Mouse (Mus musculus): ENCODE data around the gene Gm12394. TPM values are rescaled to one million over a fixed set of nuclear protein-coding genes. Genes with fewer than 3 reads are reported as not detected.
"Not testable (repeated sequence)": the region's sequence is repeated elsewhere in the genome, so short reads cannot be mapped to it uniquely, and the experiment has no call there.

The Gm12394 gene
- polyA plus RNA-seq, 1 experiment from 2014 or later = 0.19 TPM

DNA sequence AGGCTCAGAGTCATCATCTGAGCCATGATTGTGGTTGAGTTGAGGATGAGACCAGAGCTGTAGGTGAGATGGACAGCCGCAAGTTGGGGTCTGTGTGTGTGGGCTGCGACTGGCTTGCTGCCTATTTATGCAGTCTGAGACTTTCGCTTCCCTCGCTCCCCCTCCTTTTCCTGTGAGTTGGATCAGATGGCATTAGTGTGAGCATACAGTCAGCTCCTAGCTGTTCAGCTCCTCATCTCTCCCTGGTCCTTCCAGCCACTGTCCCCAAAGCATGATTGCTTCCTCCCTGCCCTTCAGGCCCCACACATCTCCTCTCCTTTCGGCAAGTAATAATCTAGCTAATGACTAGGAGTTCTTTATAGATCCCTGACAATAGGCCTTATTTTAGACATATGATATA lies 82.7 kb downstream of the Gm12394 start, which contains the start of gene Ccl21a:
Gene Ccl21a, minus strand, starts transcription at position 101 of the 400 bp plus-strand sequence.
- not testable (repeated sequence) for H3K27me3 ChIP-seq (ENCODE audit: insufficient read depth, poor library complexity, severe bottlenecking); H3K36me3 ChIP-seq; H3K9me3 ChIP-seq; DNase-seq (ENCODE audit: low spot score); H3K27ac ChIP-seq; H3K4me1 ChIP-seq; H3K4me3 ChIP-seq
- no CpG with 5 or more reads among the region's 5 CpGs for WGBS

- H3K9me3 ChIP-seq; H3K4me1 ChIP-seq; DNase-seq (ENCODE audit: low spot score); H3K36me3 ChIP-seq; H3K4me3 ChIP-seq; H3K27ac ChIP-seq; H3K27me3 ChIP-seq (ENCODE audit: insufficient read depth, poor library complexity, severe bottlenecking): not testable (repeated sequence)
- no CpG with 5 or more reads among the region's 6 CpGs for whole genome bisulfite sequencing
These were observed 100.1 kb downstream of the Gm12394 start, which contains the start of gene Ccl19 for GRCm38 (mm10) chr4:42756477-42756876. TSS of gene Ccl19 (minus strand) at chr4:42756577.

DNA sequence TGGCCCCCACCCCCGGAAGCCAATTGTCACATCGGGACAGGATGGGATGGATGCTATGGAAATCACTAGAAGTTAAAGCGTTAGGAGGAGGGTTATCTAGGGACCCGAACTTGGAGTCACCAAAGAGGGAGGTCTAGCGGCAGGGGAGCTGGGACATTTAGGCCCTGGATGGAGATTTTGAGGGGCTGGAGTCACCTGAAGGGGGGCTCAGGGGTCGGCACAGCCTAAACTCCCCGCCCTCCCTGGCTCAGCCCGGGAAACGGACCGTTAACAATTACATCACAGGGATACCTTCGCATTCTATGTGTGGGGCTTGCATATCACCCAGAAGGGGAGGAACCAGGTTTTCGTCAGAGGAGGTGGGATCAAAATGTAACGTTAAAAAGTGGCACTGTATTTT lies 121.3 kb downstream of the Gm12394 start, which contains the start of gene 4930578G10Rik:
Gene 4930578G10Rik, plus strand, starts transcription at position 301 of the 400 bp plus-strand sequence.
- not testable (repeated sequence) for H3K36me3 ChIP-seq; DNase-seq (ENCODE audit: low spot score); H3K27ac ChIP-seq; H3K4me1 ChIP-seq; H3K4me3 ChIP-seq; H3K9me3 ChIP-seq; H3K27me3 ChIP-seq (ENCODE audit: insufficient read depth, poor library complexity, severe bottlenecking)
- no CpG with 5 or more reads among the region's 13 CpGs for WGBS

Other genes with a start within 250 kb of the Gm12394 start
- gene Gm10591, start 244.6 kb downstream of the Gm12394 start, polyA plus RNA-seq (2016; fragmentation: Nextera tagmentation; extraction: Ambion mirVana) = not detected in 2 replicates
- not detected in 2 replicates for gene Gm2564, start 227.1 kb downstream of the Gm12394 start, polyA plus RNA-seq (2016; fragmentation: Nextera tagmentation; extraction: Ambion mirVana)
- not detected in 2 replicates for gene Ccl27b, start 201.5 kb downstream of the Gm12394 start, polyA plus RNA-seq (2016; fragmentation: Nextera tagmentation; extraction: Ambion mirVana)
- gene Il11ra2, start 194.9 kb downstream of the Gm12394 start, polyA plus RNA-seq (2016; fragmentation: Nextera tagmentation; extraction: Ambion mirVana) = not detected in 2 replicates
- not detected in 2 replicates for gene 4930578G10Rik, start 121.2 kb downstream of the Gm12394 start, polyA plus RNA-seq (2016; fragmentation: Nextera tagmentation; extraction: Ambion mirVana)
- gene Ccl19, start 100.2 kb downstream of the Gm12394 start, polyA plus RNA-seq (2016; fragmentation: Nextera tagmentation; extraction: Ambion mirVana) = 0.21 TPM in 1 of 2 replicates, not detected in the other
- gene Ccl21a, start 82.8 kb downstream of the Gm12394 start, polyA plus RNA-seq (2016; fragmentation: Nextera tagmentation; extraction: Ambion mirVana) = not detected in 2 replicates
- gene Fam205a1, start 2.9 kb downstream of the Gm12394 start, polyA plus RNA-seq (2016; fragmentation: Nextera tagmentation; extraction: Ambion mirVana) = 0.04 TPM in 2 replicates
- 0.16 and 0.24 TPM in 2 replicates for gene Fam205c, start 17.5 kb upstream of the Gm12394 start, polyA plus RNA-seq (2016; fragmentation: Nextera tagmentation; extraction: Ambion mirVana)
- 1.5 and 2.8 TPM in 2 replicates for gene Phf24, start 59.9 kb upstream of the Gm12394 start, polyA plus RNA-seq (2016; fragmentation: Nextera tagmentation; extraction: Ambion mirVana)
- 11.4 and 12.3 TPM in 2 replicates for gene Dnajb5, start 93.0 kb upstream of the Gm12394 start, polyA plus RNA-seq (2016; fragmentation: Nextera tagmentation; extraction: Ambion mirVana)
- gene 1700022I11Rik, start 112.8 kb upstream of the Gm12394 start, polyA plus RNA-seq (2016; fragmentation: Nextera tagmentation; extraction: Ambion mirVana) = 0.25 and 0.70 TPM in 2 replicates
- gene Vcp, start 143.7 kb upstream of the Gm12394 start, polyA plus RNA-seq (2016; fragmentation: Nextera tagmentation; extraction: Ambion mirVana) = 588 and 628 TPM in 2 replicates
- 13.9 and 18.0 TPM in 2 replicates for gene Fancg, start 153.7 kb upstream of the Gm12394 start, polyA plus RNA-seq (2016; fragmentation: Nextera tagmentation; extraction: Ambion mirVana)
- 18.4 and 21.0 TPM in 2 replicates for gene Pigo, start 169.0 kb upstream of the Gm12394 start, polyA plus RNA-seq (2016; fragmentation: Nextera tagmentation; extraction: Ambion mirVana)
- gene Stoml2, start 174.9 kb upstream of the Gm12394 start, polyA plus RNA-seq (2016; fragmentation: Nextera tagmentation; extraction: Ambion mirVana) = 320 and 370 TPM in 2 replicates
- 12.0 and 12.7 TPM in 2 replicates for gene Fam214b, start 189.4 kb upstream of the Gm12394 start, polyA plus RNA-seq (2016; fragmentation: Nextera tagmentation; extraction: Ambion mirVana)
- gene Unc13b, start 202.2 kb upstream of the Gm12394 start, polyA plus RNA-seq (2016; fragmentation: Nextera tagmentation; extraction: Ambion mirVana) = 7.1 and 8.5 TPM in 2 replicates

Measured in heart, embryonic 10.5 days (tissue).